Mouse (Mus musculus) MEL (cell line): Measurements from ENCODE around the gene Nat8f4. TPM values are rescaled to one million over a fixed set of nuclear protein-coding genes. Genes with fewer than 3 reads are reported as not detected.
"Not testable (repeated sequence)": the region's sequence is repeated elsewhere in the genome, so short reads cannot be mapped to it uniquely, and the experiment has no call there.

Source experiments
- DNase-seq: peaks from one replicate; pipeline ENCODE4 v3.0.0; 2011; ENCODE audit warnings: low read depth, low spot score
- H3K27ac ChIP-seq: 2 replicates; pipeline ENCODE4 v1.5.1; 2012; ENCODE audit warnings: low read depth, mild to moderate bottlenecking, control low read depth, low read length, moderate library complexity; ENCODE audit not compliant: control insufficient read depth
- H3K27me3 ChIP-seq, 2 experiments: fragments of 150-350 bp in 1 of 2; sonication (generic) in 1 of 2; 2 replicates each; pipeline ENCODE4 v1.6.1; 2012; ENCODE audit warnings: low read length in 2 of 2, mild to moderate bottlenecking in 2 of 2, improper control_type of control experiment in 1 of 2, moderate library complexity in 1 of 2; ENCODE audit not compliant: insufficient read depth in 2 of 2, control insufficient read depth in 1 of 2
- H3K36me3 ChIP-seq, 2 experiments: 2 replicates each; pipeline ENCODE4 v1.6.1; 2012 to 2014; ENCODE audit warnings: low read length in 2 of 2, improper control_type of control experiment in 1 of 2, inconsistent platforms in 1 of 2, mild to moderate bottlenecking in 1 of 2; ENCODE audit not compliant: insufficient read depth in 2 of 2, control insufficient read depth in 1 of 2
- H3K4me1 ChIP-seq, 2 experiments: fragments of 150-350 bp in 1 of 2; sonication (generic) in 1 of 2; 2 replicates each; pipeline ENCODE4 v1.6.1; 2012; ENCODE audit warnings: low read length in 2 of 2, improper control_type of control experiment in 1 of 2, mild to moderate bottlenecking in 1 of 2; ENCODE audit not compliant: insufficient read depth in 2 of 2, control insufficient read depth in 1 of 2
- H3K4me3 ChIP-seq, 2 experiments: fragments of 150-350 bp in 1 of 2; sonication (generic) in 1 of 2; 2 replicates each; pipeline ENCODE4 v1.5.1; 2012; ENCODE audit warnings: low read depth in 2 of 2, low read length in 2 of 2, mild to moderate bottlenecking in 2 of 2, moderate library complexity in 2 of 2, control low read depth in 1 of 2, improper control_type of control experiment in 1 of 2; ENCODE audit not compliant: control insufficient read depth in 1 of 2, insufficient read depth in 1 of 2
- H3K79me2 ChIP-seq: 2 replicates; pipeline ENCODE4 v1.6.1; 2012; ENCODE audit warnings: mild to moderate bottlenecking, low read length, moderate library complexity; ENCODE audit not compliant: control insufficient read depth, poor library complexity, insufficient read depth
- H3K9ac ChIP-seq: 2 replicates; pipeline ENCODE4 v1.6.1; 2012; ENCODE audit warnings: low read depth, mild to moderate bottlenecking, control low read depth, low read length, moderate library complexity; ENCODE audit not compliant: control insufficient read depth, poor library complexity, severe bottlenecking
- H3K9me3 ChIP-seq: fragments of 150-350 bp; sonication (generic); replicated peaks from 2 replicates; pipeline ENCODE4 v1.6.1; 2012; ENCODE audit warnings: mild to moderate bottlenecking, low read length, improper control_type of control experiment, moderate library complexity; ENCODE audit not compliant: insufficient read depth
- CTCF ChIP-seq, 3 experiments: IDR thresholded peaks in 2 of 3; conservative IDR thresholded peaks in 1 of 3; 2 replicates each; pipeline ENCODE4 v1.5.1; 2011 to 2012; ENCODE audit warnings: low read length in 3 of 3, low read depth in 2 of 3, mild to moderate bottlenecking in 2 of 3, improper control_type of control experiment in 1 of 3, inconsistent platforms in 1 of 3, mixed read lengths in 1 of 3, moderate library complexity in 1 of 3; ENCODE audit not compliant: control insufficient read depth in 1 of 3, insufficient read depth in 1 of 3, poor library complexity in 1 of 3, severe bottlenecking in 1 of 3
- E2F4 ChIP-seq: IDR thresholded peaks from 2 replicates; pipeline ENCODE4 v1.6.1; 2011; ENCODE audit warnings: low read depth, low read length, improper control_type of control experiment, borderline replicate concordance
- ELF1 ChIP-seq: IDR thresholded peaks from 2 replicates; pipeline ENCODE4 v1.6.1; 2014; ENCODE audit warnings: low read depth, mild to moderate bottlenecking, inconsistent platforms, low read length, improper control_type of control experiment, moderate library complexity
- EP300 ChIP-seq, 2 experiments: IDR thresholded peaks; 2 replicates each; pipeline ENCODE4 v1.6.1; 2011; ENCODE audit warnings: improper control_type of control experiment in 2 of 2, low read length in 2 of 2, low read depth in 1 of 2, mild to moderate bottlenecking in 1 of 2
- GATA1 ChIP-seq: IDR thresholded peaks from 2 replicates; pipeline ENCODE4 v1.6.1; 2011; ENCODE audit warnings: low read depth, low read length, improper control_type of control experiment
- HCFC1 ChIP-seq: IDR thresholded peaks from 2 replicates; pipeline ENCODE4 v1.6.1; 2012; ENCODE audit warnings: low read depth, mild to moderate bottlenecking, inconsistent platforms, low read length, improper control_type of control experiment, moderate library complexity
- MYC ChIP-seq: IDR thresholded peaks from 2 replicates; pipeline ENCODE4 v1.6.1; 2011; ENCODE audit warnings: low read depth, mild to moderate bottlenecking, low read length, improper control_type of control experiment, moderate library complexity
- NELFE ChIP-seq: IDR thresholded peaks from 2 replicates; pipeline ENCODE4 v1.6.1; 2011; ENCODE audit warnings: low read depth, low read length, improper control_type of control experiment
- POLR2A ChIP-seq, 2 experiments: IDR thresholded peaks; 2 replicates each; pipeline ENCODE4 v1.6.1; 2011 to 2012; ENCODE audit warnings: low read length in 2 of 2, mild to moderate bottlenecking in 2 of 2, control low read depth in 1 of 2, improper control_type of control experiment in 1 of 2, low read depth in 1 of 2, moderate library complexity in 1 of 2; ENCODE audit not compliant: control insufficient read depth in 1 of 2, insufficient read depth in 1 of 2, poor library complexity in 1 of 2
- RAD21 ChIP-seq: IDR thresholded peaks from 2 replicates; pipeline ENCODE4 v1.6.1; 2011; ENCODE audit warnings: mild to moderate bottlenecking, low read depth, low read length, improper control_type of control experiment
- SIN3A ChIP-seq: IDR thresholded peaks from 2 replicates; pipeline ENCODE4 v1.6.1; 2012; ENCODE audit warnings: low read length, improper control_type of control experiment, inconsistent platforms
- SMC3 ChIP-seq: IDR thresholded peaks from 2 replicates; pipeline ENCODE4 v1.6.1; 2011; ENCODE audit warnings: low read depth, low read length, improper control_type of control experiment
- TBP ChIP-seq: IDR thresholded peaks from 2 replicates; pipeline ENCODE4 v1.8.0; 2011; ENCODE audit warnings: low read depth, low read length, improper control_type of control experiment
- TCF12 ChIP-seq: IDR thresholded peaks from 2 replicates; pipeline ENCODE4 v1.6.1; 2014; ENCODE audit warnings: low read depth, mild to moderate bottlenecking, inconsistent platforms, low read length, improper control_type of control experiment, moderate library complexity
- ZC3H11A ChIP-seq: IDR thresholded peaks from 2 replicates; pipeline ENCODE4 v1.6.1; 2012; ENCODE audit warnings: low read depth, mild to moderate bottlenecking, inconsistent platforms, low read length, improper control_type of control experiment
- ZKSCAN1 ChIP-seq: IDR thresholded peaks from 2 replicates; pipeline ENCODE4 v1.6.1; 2012; ENCODE audit warnings: low read depth, mild to moderate bottlenecking, inconsistent platforms, low read length, improper control_type of control experiment, moderate library complexity
- polyA plus RNA-seq, 2 experiments: library from polyadenylated mRNA; stranded (reverse) in 1 of 2; unstranded in 1 of 2; fragments of >175 nt in 1 of 2; fragments of >200 nt in 1 of 2; gene quantifications; 2 replicates each; pipeline versions ENCODE4 v1.2.1 to v1.2.4; 2012; ENCODE audit warnings: low replicate concordance in 2 of 2, low read depth in 1 of 2; ENCODE audit not compliant: insufficient read length in 2 of 2, insufficient read depth in 1 of 2, missing spikeins in 1 of 2
- total RNA-seq: library from RNA; depleted of rRNA; stranded (reverse); fragments of 300-350 nt; gene quantifications from 2 replicates; pipeline ENCODE4 v1.2.3, GENCODE M21; 2012; rRNA removed

The Nat8f4 gene
- total RNA-seq (2.3 and 3.0 TPM in 2 replicates), polyA plus RNA-seq (1 to 10 TPM in 1 of 2 experiments, not detected in 1; 2.6 TPM)

DNA sequence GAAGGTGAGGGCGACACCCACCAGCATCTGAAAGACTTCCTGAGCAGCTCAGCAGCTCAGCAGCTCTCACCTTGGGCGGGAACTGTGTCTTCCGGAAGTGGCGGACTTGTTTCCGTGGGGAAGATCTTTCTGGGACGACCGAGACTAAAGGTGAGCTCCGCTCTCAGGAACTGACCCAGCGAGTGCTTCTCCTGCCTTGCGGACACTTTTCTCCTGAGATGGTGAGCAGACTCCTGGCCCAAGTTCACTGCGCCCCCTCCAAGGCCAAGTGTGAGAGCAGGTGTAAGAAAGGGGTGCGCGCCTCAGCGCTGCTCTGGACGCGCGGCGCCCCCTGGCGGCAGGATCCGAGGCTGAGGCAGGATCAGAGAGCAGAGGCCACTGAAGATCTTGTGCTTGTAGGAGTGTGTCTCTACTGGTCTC, at the start of gene Nat8f4:
Nat8f4 (minus strand) TSS at position 243 of the 420 bp plus-strand sequence.
- H3K9ac ChIP-seq = peak within 1 kb of the TSS; percentile 88

DNA sequence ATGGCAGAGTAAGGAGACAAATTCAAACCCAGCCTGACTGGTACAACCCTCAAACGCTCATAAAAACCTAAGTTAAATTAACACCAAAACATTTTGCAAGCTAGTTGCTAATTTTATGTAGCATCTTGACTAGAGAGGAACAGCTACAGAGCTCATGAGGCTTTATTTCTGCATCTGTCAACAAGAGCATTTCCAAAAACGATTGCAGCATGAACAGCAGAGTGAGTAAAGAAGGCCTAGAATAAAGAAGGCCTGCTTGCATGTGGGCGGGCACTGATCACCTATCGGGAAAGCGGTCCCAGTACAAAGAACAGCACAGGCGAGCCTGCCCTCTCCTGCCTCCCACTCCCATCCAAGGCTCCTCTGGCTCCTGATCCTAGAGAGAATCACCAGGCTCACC, 43.9 kb upstream of the Nat8f4 start:
- H3K9me3 ChIP-seq = no peaks in the 10 kb centered on the region
- no peak overlapping the region for H3K4me3 ChIP-seq
- no peak for TF ChIP-seq SIN3A
- TF ChIP-seq ZKSCAN1 = no peak
- TF ChIP-seq HCFC1 = no peak
- TF ChIP-seq EP300 (IDR thresholded peaks at IDR 0.05; ENCODE audit: low read depth in 1 of 2, low read length in 2 of 2) = no peak
- TF ChIP-seq TBP = no peak
- no peak for TF ChIP-seq NELFE
- TF ChIP-seq ELF1 = no peak
- no peak for TF ChIP-seq MYC
- no peak for TF ChIP-seq GATA1
- no peak overlapping the region for H3K27ac ChIP-seq
- DNase-seq = no peak
- H3K36me3 ChIP-seq = peaks cover 4 to 58% of the 10 kb centered on the region in 2 experiments
- H3K27me3 ChIP-seq = no peaks in the 10 kb centered on the region
- no peak overlapping the region for H3K9ac ChIP-seq
- 0 out of 2 replicates have a peak, but pooled peaks cover 5% of the 10 kb centered on the region for H3K79me2 ChIP-seq
- no peaks in the 10 kb centered on the region; a peak in 1 of 4 replicates for H3K4me1 ChIP-seq

More for the DNA sequence above, at the start of gene Nat8f4:
- TF ChIP-seq ELF1 = peak; percentile 34; the same call in 1 of the 2 replicates
- TF ChIP-seq POLR2A (IDR thresholded peaks at IDR 0.05; ENCODE audit: control insufficient read depth in 1 of 2, insufficient read depth in 1 of 2, low read depth in 1 of 2, low read length in 2 of 2, poor library complexity in 1 of 2) = peak; percentile 30 to 63; a peak in 2 of 4 replicates
- TF ChIP-seq NELFE = peak; percentile 56; the same call in 1 of the 2 replicates
- 0 out of 2 replicates have a peak, but pooled peaks have one; percentile 55 for TF ChIP-seq TBP
- TF ChIP-seq RAD21 = peak; percentile 43
- peak; percentile 62 for TF ChIP-seq HCFC1
- peak; percentile 57 to 73 (median 68) for TF ChIP-seq CTCF (IDR thresholded peaks at IDR 0.05 in 2 of 3, conservative IDR thresholded peaks at IDR 0.05 in 1 of 3; ENCODE audit: control insufficient read depth in 1 of 3, insufficient read depth in 1 of 3, low read depth in 2 of 3, low read length in 3 of 3, poor library complexity in 1 of 3, severe bottlenecking in 1 of 3)
- TF ChIP-seq TCF12 = 0 out of 2 replicates have a peak, but pooled peaks have one; percentile 20
- TF ChIP-seq SIN3A = 0 out of 2 replicates have a peak, but pooled peaks have one; percentile 22
- TF ChIP-seq E2F4 = peak; percentile 55; the same call in 1 of the 2 replicates
- peak; percentile 60 for TF ChIP-seq SMC3
- TF ChIP-seq ZC3H11A = 0 out of 2 replicates have a peak, but pooled peaks have one; percentile 17
- TF ChIP-seq, all 39 proteins: peak for 12; not testable (repeated sequence) for 27
- peak; percentile 77 for DNase-seq
- not testable (repeated sequence) for H3K27me3 ChIP-seq, H3K79me2 ChIP-seq, H3K36me3 ChIP-seq, H3K4me1 ChIP-seq, H3K9me3 ChIP-seq
- H3K4me3 ChIP-seq = peak within 1 kb of the TSS; percentile 61 to 82
- H3K27ac ChIP-seq = peak within 1 kb of the TSS; percentile 68
